Comparison of ENCODE assay signal across 17 mouse cellular contexts in the genomic region with DNA sequence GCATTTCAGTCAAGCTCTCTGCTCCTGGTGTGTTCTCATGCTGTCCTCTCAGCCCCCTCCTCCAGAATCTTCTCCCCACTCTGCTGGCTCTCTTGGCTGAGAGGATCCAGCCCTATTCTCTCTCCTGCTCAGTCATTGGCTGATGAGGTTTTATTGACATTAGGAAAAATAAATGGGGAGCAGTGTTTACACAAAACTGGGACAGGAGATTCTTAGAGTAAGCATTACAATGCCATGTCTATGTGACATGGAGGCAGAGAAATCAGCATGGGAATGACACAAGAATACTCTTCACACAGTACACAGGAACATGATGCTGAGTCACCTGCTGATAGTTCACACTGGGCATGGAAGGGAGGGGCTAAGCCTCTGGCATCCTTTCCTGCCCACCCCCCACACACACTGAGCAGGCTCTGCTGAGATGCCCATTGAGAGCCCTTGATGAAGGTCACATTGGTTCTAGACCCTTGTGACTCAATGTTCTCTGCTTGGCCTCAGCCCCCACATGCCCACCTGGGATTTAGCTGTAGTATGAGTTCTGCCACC. TPM values are rescaled to one million over a fixed set of nuclear protein-coding genes. Genes with fewer than 3 reads are reported as not detected.
DNase-seq lines count a peak whose midpoint lies in the region; ATAC-seq and TF ChIP-seq lines count a peak whose summit lies in the region.
"Had no signal": no experiment of that assay in that cellular context is flagged by ENCODE, and none has a peak within 500 bp of the region (broad histone marks: within the 10 kb centered on the region; RNA-seq: fewer than 3 reads in every experiment).

No protein-coding gene starts in this region.

- no peak overlapping the region for H3K4me3 ChIP-seq in layer of hippocampus, adult 2 months
- H3K4me3 ChIP-seq in heart, embryonic 16.5 days (ENCODE audit: low read length) = no peak overlapping the region
- no peak overlapping the region for H3K4me3 ChIP-seq in liver, embryonic 16.5 days (ENCODE audit: low read depth, low read length)
- H3K4me3 ChIP-seq: hindbrain, embryonic 10.5 days had no signal

- TF ChIP-seq CTCF in layer of hippocampus, adult 2 months (conservative IDR thresholded peaks at IDR 0.05) = no peak

- no peaks in the 10 kb centered on the region for H3K27me3 ChIP-seq in heart, embryonic 16.5 days (ENCODE audit: control insufficient read depth, insufficient read depth, low read length)
- no peaks in the 10 kb centered on the region for H3K27me3 ChIP-seq in liver, embryonic 16.5 days (ENCODE audit: control insufficient read depth, insufficient read depth, low read depth, low read length)

- ATAC-seq in frontal cortex, adult (ENCODE audit: low TSS enrichment) = 0 out of 2 replicates have a peak, but pooled peaks have one; percentile 25
- ATAC-seq in heart, embryonic 16.5 days (replicated peaks; ENCODE audit: extremely low read depth, insufficient read depth, low FRiP score) = no peak
- peak; percentile 30 for ATAC-seq in liver, embryonic 16.5 days (ENCODE audit: low read depth)
- ATAC-seq: forebrain, embryonic 16.5 days; inflammation-experienced regulatory T-cells, adult 6 months had no signal

- H3K4me2 ChIP-seq in heart, embryonic 16.5 days (ENCODE audit: low read depth, low read length) = no peak overlapping the region
- H3K4me2 ChIP-seq in liver, embryonic 16.5 days (ENCODE audit: low read depth, low read length) = no peak overlapping the region

- DNase-seq in frontal cortex, adult 2 months (ENCODE audit: extremely low spot score in 1 of 2, low spot score in 1 of 2) = no peak
- no peak for DNase-seq in layer of hippocampus, adult 2 months (ENCODE audit: low spot score in 2 of 2)
- DNase-seq in layer of hippocampus, adult 18-20 months (ENCODE audit: low spot score in 2 of 2) = no peak
- no peak for DNase-seq in ovary, postnatal 10 days (ENCODE audit: low spot score)
- no peak for DNase-seq in embryo, embryonic 10 days (ENCODE audit: low spot score)
- DNase-seq: adrenal gland, postnatal 14 days; cerebellum, postnatal 14 days; gastrocnemius, postnatal 10 days; right cerebral cortex, postnatal 4 days; thymus, adult 18-20 months had no signal

- H3K9me3 ChIP-seq in heart, embryonic 16.5 days (replicated peaks; ENCODE audit: control insufficient read depth, low read length) = no peaks in the 10 kb centered on the region
- H3K9me3 ChIP-seq in liver, embryonic 16.5 days (replicated peaks; ENCODE audit: control insufficient read depth, low read length) = no peaks in the 10 kb centered on the region
- H3K9me3 ChIP-seq: hindbrain, embryonic 10.5 days had no signal

- 0 out of 2 replicates have a peak overlapping the region, but pooled peaks have one; percentile 23 for H3K27ac ChIP-seq in layer of hippocampus, adult 2 months
- H3K27ac ChIP-seq in heart, embryonic 16.5 days (ENCODE audit: low read length) = peak overlapping the region; percentile 14
- peak overlapping the region; percentile 14 for H3K27ac ChIP-seq in liver, embryonic 16.5 days (ENCODE audit: low read length)
- H3K27ac ChIP-seq: hindbrain, embryonic 10.5 days; kidney, postnatal 0 days had no signal

- H3K9ac ChIP-seq in heart, embryonic 16.5 days (ENCODE audit: low read length) = no peak overlapping the region
- H3K9ac ChIP-seq in liver, embryonic 16.5 days (ENCODE audit: low read depth, low read length) = no peak overlapping the region

- H3K36me3 ChIP-seq in heart, embryonic 16.5 days (ENCODE audit: control insufficient read depth, insufficient read depth) = peaks cover 7% of the 10 kb centered on the region; the same call in 1 of the 2 replicates
- H3K36me3 ChIP-seq in liver, embryonic 16.5 days (ENCODE audit: control insufficient read depth, insufficient read depth) = peaks cover 3% of the 10 kb centered on the region; the same call in 1 of the 2 replicates

- H3K4me1 ChIP-seq in heart, embryonic 16.5 days (ENCODE audit: control insufficient read depth, insufficient read depth, low read length) = peaks cover 28% of the 10 kb centered on the region
- peaks cover 45% of the 10 kb centered on the region for H3K4me1 ChIP-seq in liver, embryonic 16.5 days (ENCODE audit: control insufficient read depth, low read depth, low read length)

RNA-seq across cellular contexts. Expression of a gene that starts 43.8 kb away (rescaled TPM):
- polyA plus RNA-seq in frontal cortex, adult 2 months (2012; rRNA removed) = 12.3 and 12.5 TPM in 2 replicates
- total RNA-seq in layer of hippocampus, adult 2 months (2021) = 1 to 10 TPM; 7.0 to 9.4 TPM
- total RNA-seq in layer of hippocampus, adult 18-20 months (2021) = 10 to 100 TPM; 10.8 to 12.7 TPM
- 125 and 130 TPM in 2 replicates for polyA plus RNA-seq in heart, embryonic 16.5 days (2015; fragmentation: Nextera tagmentation; extraction: Ambion mirVana)
- 42.8 and 47.1 TPM in 2 replicates for polyA plus RNA-seq in liver, embryonic 16.5 days (2015; fragmentation: Nextera tagmentation; extraction: Ambion mirVana)

RNA-seq across cellular contexts. Expression of a gene that starts 44.0 kb away (rescaled TPM):
- polyA plus RNA-seq in frontal cortex, adult 2 months (2012; rRNA removed) = 38.0 and 38.1 TPM in 2 replicates
- total RNA-seq in layer of hippocampus, adult 2 months (2021) = 10 to 100 TPM; 33.7 to 33.8 TPM
- 10 to 100 TPM; 29.1 to 32.8 TPM for total RNA-seq in layer of hippocampus, adult 18-20 months (2021)
- 12.6 and 16.6 TPM in 2 replicates for polyA plus RNA-seq in heart, embryonic 16.5 days (2015; fragmentation: Nextera tagmentation; extraction: Ambion mirVana)
- polyA plus RNA-seq in liver, embryonic 16.5 days (2015; fragmentation: Nextera tagmentation; extraction: Ambion mirVana) = 7.4 and 7.8 TPM in 2 replicates

RNA-seq across cellular contexts. Expression of a gene that starts 50.1 kb away (rescaled TPM):
- 174 and 195 TPM in 2 replicates for polyA plus RNA-seq in frontal cortex, adult 2 months (2012; rRNA removed)
- 100 to 1,000 TPM; 107 to 117 TPM for total RNA-seq in layer of hippocampus, adult 2 months (2021)
- total RNA-seq in layer of hippocampus, adult 18-20 months (2021) = 100 to 1,000 TPM; 111 to 127 TPM
- polyA plus RNA-seq in heart, embryonic 16.5 days (2015; fragmentation: Nextera tagmentation; extraction: Ambion mirVana) = 77.2 and 82.0 TPM in 2 replicates
- 40.7 and 41.2 TPM in 2 replicates for polyA plus RNA-seq in liver, embryonic 16.5 days (2015; fragmentation: Nextera tagmentation; extraction: Ambion mirVana)

RNA-seq across cellular contexts. Expression of a gene that starts 54.5 kb away (rescaled TPM):
- 11.4 and 12.9 TPM in 2 replicates for polyA plus RNA-seq in frontal cortex, adult 2 months (2012; rRNA removed)
- total RNA-seq in layer of hippocampus, adult 2 months (2021) = 10 to 100 TPM; 15.4 to 15.9 TPM
- 10 to 100 TPM; 14.3 to 17.9 TPM for total RNA-seq in layer of hippocampus, adult 18-20 months (2021)
- polyA plus RNA-seq in heart, embryonic 16.5 days (2015; fragmentation: Nextera tagmentation; extraction: Ambion mirVana) = 5.7 and 6.2 TPM in 2 replicates
- polyA plus RNA-seq in liver, embryonic 16.5 days (2015; fragmentation: Nextera tagmentation; extraction: Ambion mirVana) = 3.9 and 4.7 TPM in 2 replicates
